Mouse (Mus musculus): ENCODE data around the gene Gpr156.
A peak's percentile ranks its signal among the peaks of the same experiment; 100 is the strongest.

Gpr156 gene

GRCm38 (mm10) chr16:37916138-37916817, at the start of gene Gpr156:
Gpr156 (plus strand) TSS chr16:37916496.
- peak; percentile 6 to 27 for DNase-seq (ENCODE audit: low spot score in 2 of 2)

- peak in 1 of 2 experiments; percentile 77 for DNase-seq (ENCODE audit: low spot score in 2 of 2)
Measured at GRCm38 (mm10) chr16:37867791-37868505, 48.3 kb upstream of the Gpr156 start, which contains the start of gene Lrrc58. Lrrc58 (plus strand) TSS chr16:37868389.

GRCm38 (mm10) chr16:37868506-37869469, 47.5 kb upstream of the Gpr156 start:
- peak in 1 of 2 experiments; percentile 57 for DNase-seq (ENCODE audit: low spot score in 2 of 2)

GRCm38 (mm10) chr16:37869470-37870231, 46.6 kb upstream of the Gpr156 start:
- no peak for DNase-seq (ENCODE audit: low spot score in 2 of 2)

- DNase-seq (ENCODE audit: low spot score in 2 of 2): no peak
Measured at GRCm38 (mm10) chr16:37871112-37871715, 45.1 kb upstream of the Gpr156 start.

DNA sequence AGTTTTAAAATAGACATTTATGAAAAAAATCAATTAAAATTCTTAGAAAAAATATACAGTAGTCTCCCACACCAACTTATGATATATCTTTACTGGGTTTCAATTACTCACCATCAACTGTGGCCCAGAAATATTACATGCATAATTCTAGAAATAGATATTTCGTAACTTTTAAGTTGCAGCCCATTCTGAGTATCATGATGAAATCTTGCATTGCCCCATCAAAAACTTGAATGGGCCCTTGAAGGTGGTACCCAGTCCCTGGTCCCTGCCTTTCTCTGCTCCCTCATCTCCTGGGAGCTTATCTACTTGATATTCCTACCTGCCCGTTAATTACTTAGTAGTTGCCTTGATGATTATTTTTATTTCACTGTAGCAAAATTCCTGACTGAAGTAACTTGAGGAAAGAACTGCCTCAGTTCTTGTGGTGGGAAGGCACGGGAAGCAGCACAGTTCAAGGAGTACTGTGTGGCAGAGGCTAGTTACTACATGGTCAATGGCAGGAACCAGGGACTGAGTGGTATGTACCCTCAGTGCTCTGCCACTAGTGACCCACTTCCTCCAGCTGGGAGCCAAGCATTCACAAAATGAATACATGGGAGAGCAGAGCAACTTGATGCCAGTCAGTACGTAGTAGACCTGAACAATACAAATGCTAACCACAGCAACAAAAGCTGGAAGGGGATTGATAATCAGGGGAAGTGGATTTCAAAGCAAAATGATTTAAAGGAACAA, 41.6 kb upstream of the Gpr156 start:
- DNase-seq (ENCODE audit: low spot score in 2 of 2): no peak

DNA sequence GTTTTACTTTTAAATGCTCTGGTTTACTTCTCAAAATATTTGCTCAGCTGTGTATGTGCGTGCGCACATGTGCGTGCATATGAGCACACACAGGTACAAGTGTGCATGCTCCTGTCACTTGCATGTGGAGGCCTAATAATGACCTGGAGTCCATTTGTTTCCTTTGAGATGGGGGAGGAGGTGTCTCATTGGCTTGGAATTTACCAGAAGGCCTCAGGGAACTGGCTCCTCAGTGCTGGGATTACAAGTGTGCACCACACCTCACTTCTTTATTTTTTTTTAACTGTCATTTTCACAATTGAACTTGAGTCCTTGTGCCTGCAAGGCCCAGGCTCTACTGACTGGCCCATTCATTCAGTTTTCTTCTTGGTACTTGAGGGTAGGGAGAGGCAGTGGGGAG, 38.9 kb upstream of the Gpr156 start:
- DNase-seq (ENCODE audit: low spot score in 2 of 2): no peak

DNA sequence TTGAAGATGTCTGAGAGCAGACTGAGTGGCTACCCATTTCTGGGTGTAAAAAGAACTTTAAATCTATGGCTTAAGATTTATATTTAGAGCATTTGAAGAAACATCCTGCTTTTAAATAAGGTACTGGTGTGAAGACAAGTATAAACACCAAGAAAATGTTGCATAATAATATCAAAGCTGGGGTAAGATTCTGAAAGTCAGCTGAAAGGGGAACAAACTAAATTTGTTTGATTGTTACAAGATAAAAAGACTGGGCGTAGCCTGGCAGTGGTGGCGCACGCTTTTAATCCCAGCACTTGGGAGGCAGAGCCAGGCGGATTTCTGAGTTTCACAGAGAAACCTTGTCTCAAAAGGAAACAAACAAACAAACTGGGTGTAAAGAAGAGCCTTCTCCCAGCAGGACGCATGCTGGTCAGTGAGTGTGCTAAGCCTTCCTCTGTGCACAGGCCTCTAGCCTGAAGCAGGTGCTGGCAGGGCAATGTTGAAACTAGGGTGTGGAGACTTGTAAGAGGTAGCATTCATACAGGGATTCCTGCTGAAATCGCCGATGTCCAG, 37.3 kb upstream of the Gpr156 start:
- no peak for DNase-seq (ENCODE audit: low spot score in 2 of 2)

DNA sequence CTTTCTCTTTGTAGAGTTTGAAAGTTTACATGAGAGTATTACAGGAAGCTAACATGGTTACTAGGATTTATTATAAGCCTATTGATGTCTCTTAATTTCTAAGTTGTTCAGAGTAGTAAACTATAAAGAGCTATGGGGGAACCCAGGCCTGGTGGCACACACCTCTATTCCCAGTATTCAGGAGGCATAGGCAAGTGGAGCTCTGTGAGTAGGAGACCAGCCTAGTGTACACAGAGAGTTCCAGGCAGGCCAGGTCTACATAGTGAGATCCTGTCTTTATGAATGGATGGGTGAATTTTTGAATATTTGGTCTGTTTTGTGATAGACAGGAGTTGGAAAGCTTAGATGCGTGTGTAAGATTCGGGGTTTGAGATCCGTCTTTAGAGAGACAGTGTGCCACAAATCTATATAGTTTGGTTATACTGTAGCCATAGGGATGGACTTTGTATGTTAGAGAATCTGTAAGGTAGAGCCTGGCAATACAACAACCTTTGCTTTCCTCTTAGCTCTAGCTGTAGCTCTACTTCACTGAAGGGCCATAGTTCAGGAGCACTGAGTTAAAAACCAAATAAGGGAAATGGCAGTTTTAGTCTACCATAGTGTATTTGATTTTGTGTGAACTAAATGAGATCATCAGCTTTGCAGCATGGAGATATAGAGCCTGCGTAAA, 36.4 kb upstream of the Gpr156 start:
- DNase-seq (ENCODE audit: low spot score in 2 of 2): no peak

- DNase-seq (ENCODE audit: low spot score in 2 of 2): no peak
Measured at GRCm38 (mm10) chr16:37881168-37881567, 35.1 kb upstream of the Gpr156 start.

GRCm38 (mm10) chr16:37888986-37889385, 27.3 kb upstream of the Gpr156 start:
- no peak for DNase-seq (ENCODE audit: low spot score in 2 of 2)

DNA sequence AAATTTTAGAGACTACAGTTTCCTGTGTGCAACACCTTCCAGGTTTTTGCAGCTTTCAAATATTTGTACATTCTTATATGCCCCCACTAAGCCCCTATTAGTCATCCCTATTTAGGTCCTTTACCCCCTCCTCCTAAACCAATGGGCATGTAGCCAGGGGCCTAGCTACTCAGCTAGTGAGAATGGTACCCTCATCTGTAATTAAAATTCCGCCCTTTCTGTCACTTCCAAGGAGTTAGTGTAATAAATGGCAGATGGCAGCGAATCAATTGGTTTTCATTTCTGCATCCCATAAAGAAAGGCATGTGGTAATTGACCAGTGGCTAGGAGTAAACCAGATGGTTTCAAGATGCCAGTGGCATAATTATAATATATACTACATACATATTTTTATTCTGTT, 23.6 kb upstream of the Gpr156 start:
- DNase-seq (ENCODE audit: low spot score in 2 of 2): no peak

GRCm38 (mm10) chr16:37893381-37893780, 22.9 kb upstream of the Gpr156 start:
- no peak for DNase-seq (ENCODE audit: low spot score in 2 of 2)

DNA sequence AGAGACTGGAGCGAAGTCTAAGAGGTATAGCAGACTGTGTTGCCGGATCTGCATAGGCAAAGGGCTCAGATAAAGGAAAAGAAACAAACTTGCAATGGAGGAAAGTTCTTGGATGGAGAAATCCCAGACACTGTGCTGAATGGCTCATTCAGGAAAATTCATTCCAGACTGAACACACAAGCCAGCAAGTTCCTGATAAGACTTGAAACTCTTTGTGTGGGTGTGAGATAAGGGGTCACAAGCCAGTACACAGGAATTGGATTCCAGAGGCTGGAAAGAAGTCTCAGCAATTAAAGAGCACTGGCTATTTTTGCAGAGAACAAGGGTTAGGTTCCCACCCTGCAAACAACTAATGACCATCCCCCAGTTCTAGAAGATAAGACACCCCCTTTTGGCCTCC, 22.4 kb upstream of the Gpr156 start:
- no peak for DNase-seq (ENCODE audit: low spot score in 2 of 2)

DNA sequence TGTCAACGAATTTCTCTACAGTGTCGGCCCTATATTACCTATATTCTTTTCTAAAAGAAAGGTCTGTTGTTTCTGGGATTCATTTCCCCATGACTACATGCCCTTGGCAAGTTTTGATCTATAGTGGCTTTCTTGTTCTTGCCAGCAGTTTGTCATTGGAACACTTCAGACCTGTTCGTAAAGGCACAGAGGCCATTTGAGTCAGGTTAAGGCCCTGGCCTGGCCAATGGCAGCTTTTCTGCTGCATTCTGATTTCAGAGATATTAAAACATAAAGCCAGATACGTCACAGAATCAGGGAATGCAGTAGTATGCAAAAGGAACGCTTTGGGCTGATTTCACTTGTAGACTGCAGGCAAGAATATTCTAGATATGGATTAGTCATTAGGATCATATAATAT, 17.5 kb upstream of the Gpr156 start:
- DNase-seq (ENCODE audit: low spot score in 2 of 2): no peak

GRCm38 (mm10) chr16:37899357-37899756, 16.9 kb upstream of the Gpr156 start:
- no peak for DNase-seq (ENCODE audit: low spot score in 2 of 2)

DNA sequence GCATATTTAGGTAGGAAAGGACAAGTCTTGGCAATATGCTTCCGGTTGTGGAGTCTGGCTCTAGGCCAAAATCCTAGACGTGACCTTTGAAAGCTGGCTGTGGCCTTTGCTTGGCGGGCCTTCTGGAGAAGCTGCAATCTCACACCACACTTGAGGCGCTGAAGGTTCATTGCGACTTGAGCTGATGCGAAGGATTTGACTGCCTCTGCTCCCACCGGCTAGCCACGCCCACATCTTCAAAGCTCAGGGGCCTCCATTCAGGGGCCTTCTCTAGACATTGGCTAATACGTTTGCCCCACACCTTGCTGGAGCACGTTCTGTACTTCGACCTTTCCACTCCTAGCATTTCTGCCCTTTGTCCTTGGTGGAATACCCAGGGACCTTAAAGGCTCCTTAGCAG, 15.0 kb upstream of the Gpr156 start:
- no peak for DNase-seq (ENCODE audit: low spot score in 2 of 2)

DNA sequence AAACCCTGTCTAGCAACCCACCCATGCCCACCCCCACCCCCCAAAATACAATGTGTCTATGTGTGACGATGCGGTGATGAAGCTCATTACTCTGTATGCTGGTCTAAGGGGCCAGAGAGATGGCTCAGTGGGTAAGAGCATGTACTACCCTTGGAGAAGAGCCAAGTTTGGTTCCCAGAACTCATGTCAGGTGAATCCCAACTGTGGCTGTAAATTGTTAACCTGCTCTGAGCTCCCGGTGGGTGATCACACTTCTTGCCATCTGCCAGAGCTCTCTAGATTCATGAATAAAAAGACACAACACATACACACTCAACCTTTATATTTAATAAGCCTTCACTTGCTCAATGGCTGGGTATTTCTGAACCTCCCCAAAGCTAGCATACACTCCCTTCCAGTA, 9.8 kb upstream of the Gpr156 start:
- no peak for DNase-seq (ENCODE audit: low spot score in 2 of 2)

GRCm38 (mm10) chr16:37911086-37911485, 5.2 kb upstream of the Gpr156 start:
- DNase-seq (ENCODE audit: low spot score in 2 of 2): no peak

Data from spleen, postnatal 10 days (tissue).